Mouse (Mus musculus): ENCODE data around the gene Nucb1. TPM values are rescaled to one million over a fixed set of nuclear protein-coding genes. Genes with fewer than 3 reads are reported as not detected.
A peak's percentile ranks its signal among the peaks of the same experiment; 100 is the strongest.

Nucb1 gene
- polyA plus RNA-seq, 1 experiment from 2014 or later = 96.7 TPM

- Histone ChIP-seq H3K4me2 (ENCODE audit: low read depth, low read length) (no peak overlapping the region), H3K27me3 (ENCODE audit: control insufficient read depth, insufficient read depth, low read length) (no peaks in the 10 kb centered on the region), H3K4me1 (ENCODE audit: control insufficient read depth, insufficient read depth, low read length) (no peaks in the 10 kb centered on the region; the same call in 1 of the 2 replicates), H3K9ac (replicated peaks; ENCODE audit: low read length) (no peak overlapping the region), H3K4me3 (ENCODE audit: low read depth, low read length) (no peak overlapping the region), H3K27ac (replicated peaks; ENCODE audit: low read depth, low read length) (no peak overlapping the region), H3K36me3 (replicated peaks; ENCODE audit: control insufficient read depth, insufficient read depth, low read depth, low read length) (no peaks in the 10 kb centered on the region), H3K9me3 (replicated peaks; ENCODE audit: control insufficient read depth, low read length) (no peaks in the 10 kb centered on the region)
- ATAC-seq (replicated peaks; ENCODE audit: insufficient number of reproducible peaks, low FRiP score, low TSS enrichment, low read depth) (no peak), DNase-seq (ENCODE audit: low spot score) (no peak)
- whole genome bisulfite sequencing = 87% methylated on average over 16 of the region's 16 CpGs
Observed at GRCm38 (mm10) chr7:45549641-45550436, 39.6 kb upstream of the Nucb1 start.

GRCm38 (mm10) chr7:45544525-45544924 is 34.3 kb upstream of the Nucb1 start:
- ATAC-seq (replicated peaks; ENCODE audit: insufficient number of reproducible peaks, low FRiP score, low TSS enrichment, low read depth) = no peak
- Histone ChIP-seq H3K4me2 (ENCODE audit: low read depth, low read length) (no peak overlapping the region), H3K4me3 (ENCODE audit: low read depth, low read length) (no peak overlapping the region), H3K9ac (replicated peaks; ENCODE audit: low read length) (no peak overlapping the region), H3K27me3 (ENCODE audit: control insufficient read depth, insufficient read depth, low read length) (no peaks in the 10 kb centered on the region), H3K27ac (replicated peaks; ENCODE audit: low read depth, low read length) (no peak overlapping the region), H3K36me3 (replicated peaks; ENCODE audit: control insufficient read depth, insufficient read depth, low read depth, low read length) (no peaks in the 10 kb centered on the region), H3K9me3 (replicated peaks; ENCODE audit: control insufficient read depth, low read length) (no peaks in the 10 kb centered on the region), H3K4me1 (ENCODE audit: control insufficient read depth, insufficient read depth, low read length) (no peaks in the 10 kb centered on the region)
- 88% methylated on average over 1 of the region's 1 CpGs for WGBS
- no peak for DNase-seq (ENCODE audit: low spot score)

- WGBS = 82% methylated on average over 2 of the region's 2 CpGs
- ATAC-seq (replicated peaks; ENCODE audit: insufficient number of reproducible peaks, low FRiP score, low TSS enrichment, low read depth) (no peak), DNase-seq (ENCODE audit: low spot score) (no peak)
- Histone ChIP-seq H3K4me3 (ENCODE audit: low read depth, low read length) (no peak overlapping the region), H3K9me3 (replicated peaks; ENCODE audit: control insufficient read depth, low read length) (no peaks in the 10 kb centered on the region), H3K4me1 (ENCODE audit: control insufficient read depth, insufficient read depth, low read length) (peaks cover 4% of the 10 kb centered on the region; the same call in 1 of the 2 replicates), H3K9ac (replicated peaks; ENCODE audit: low read length) (no peak overlapping the region), H3K27ac (replicated peaks; ENCODE audit: low read depth, low read length) (no peak overlapping the region), H3K36me3 (replicated peaks; ENCODE audit: control insufficient read depth, insufficient read depth, low read depth, low read length) (no peaks in the 10 kb centered on the region), H3K27me3 (ENCODE audit: control insufficient read depth, insufficient read depth, low read length) (no peaks in the 10 kb centered on the region), H3K4me2 (ENCODE audit: low read depth, low read length) (no peak overlapping the region)
Observed at GRCm38 (mm10) chr7:45540213-45540612, 30.0 kb upstream of the Nucb1 start.

- WGBS = 80% methylated on average over 3 of the region's 3 CpGs
- Histone ChIP-seq H3K27ac (replicated peaks; ENCODE audit: low read depth, low read length) (no peak overlapping the region), H3K36me3 (replicated peaks; ENCODE audit: control insufficient read depth, insufficient read depth, low read depth, low read length) (no peaks in the 10 kb centered on the region), H3K9me3 (replicated peaks; ENCODE audit: control insufficient read depth, low read length) (no peaks in the 10 kb centered on the region), H3K4me1 (ENCODE audit: control insufficient read depth, insufficient read depth, low read length) (peaks cover 4% of the 10 kb centered on the region; the same call in 1 of the 2 replicates), H3K4me3 (ENCODE audit: low read depth, low read length) (no peak overlapping the region), H3K27me3 (ENCODE audit: control insufficient read depth, insufficient read depth, low read length) (no peaks in the 10 kb centered on the region), H3K4me2 (ENCODE audit: low read depth, low read length) (no peak overlapping the region), H3K9ac (replicated peaks; ENCODE audit: low read length) (no peak overlapping the region)
- ATAC-seq (replicated peaks; ENCODE audit: insufficient number of reproducible peaks, low FRiP score, low TSS enrichment, low read depth) (no peak), DNase-seq (ENCODE audit: low spot score) (no peak)
Observed at GRCm38 (mm10) chr7:45539095-45539494, 28.9 kb upstream of the Nucb1 start.

GRCm38 (mm10) chr7:45538163-45539041 is 28.2 kb upstream of the Nucb1 start:
- Histone ChIP-seq H3K4me3 (ENCODE audit: low read depth, low read length) (peak overlapping the region; percentile 43), H3K27me3 (ENCODE audit: control insufficient read depth, insufficient read depth, low read length) (no peaks in the 10 kb centered on the region), H3K27ac (replicated peaks; ENCODE audit: low read depth, low read length) (no peak overlapping the region), H3K4me2 (ENCODE audit: low read depth, low read length) (peak overlapping the region; percentile 70), H3K9ac (replicated peaks; ENCODE audit: low read length) (peak overlapping the region; percentile 54), H3K4me1 (ENCODE audit: control insufficient read depth, insufficient read depth, low read length) (peaks cover 4% of the 10 kb centered on the region; the same call in 1 of the 2 replicates), H3K36me3 (replicated peaks; ENCODE audit: control insufficient read depth, insufficient read depth, low read depth, low read length) (no peaks in the 10 kb centered on the region), H3K9me3 (replicated peaks; ENCODE audit: control insufficient read depth, low read length) (no peaks in the 10 kb centered on the region)
- DNase-seq (ENCODE audit: low spot score) (peak; percentile 72), ATAC-seq (replicated peaks; ENCODE audit: insufficient number of reproducible peaks, low FRiP score, low TSS enrichment, low read depth) (peak; percentile 68)
- 3% methylated on average over 28 of the region's 29 CpGs for WGBS

GRCm38 (mm10) chr7:45537602-45538001 is 27.4 kb upstream of the Nucb1 start:
- H3K4me2 ChIP-seq (ENCODE audit: low read depth, low read length) = peak overlapping the region; percentile 70
- WGBS = 73% methylated on average over 10 of the region's 10 CpGs
- H3K4me1 ChIP-seq (ENCODE audit: control insufficient read depth, insufficient read depth, low read length) = peaks cover 4% of the 10 kb centered on the region; the same call in 1 of the 2 replicates
- peak overlapping the region; percentile 54; the same call in 1 of the 2 replicates for H3K9ac ChIP-seq (replicated peaks; ENCODE audit: low read length)
- no peaks in the 10 kb centered on the region for H3K36me3 ChIP-seq (replicated peaks; ENCODE audit: control insufficient read depth, insufficient read depth, low read depth, low read length)
- DNase-seq (ENCODE audit: low spot score) = no peak
- peak overlapping the region; percentile 43 for H3K4me3 ChIP-seq (ENCODE audit: low read depth, low read length)
- H3K27me3 ChIP-seq (ENCODE audit: control insufficient read depth, insufficient read depth, low read length) = no peaks in the 10 kb centered on the region
- no peak for ATAC-seq (replicated peaks; ENCODE audit: insufficient number of reproducible peaks, low FRiP score, low TSS enrichment, low read depth)
- H3K9me3 ChIP-seq (replicated peaks; ENCODE audit: control insufficient read depth, low read length) = no peaks in the 10 kb centered on the region
- H3K27ac ChIP-seq (replicated peaks; ENCODE audit: low read depth, low read length) = no peak overlapping the region

GRCm38 (mm10) chr7:45535676-45536075 is 25.5 kb upstream of the Nucb1 start:
- H3K4me2 ChIP-seq (ENCODE audit: low read depth, low read length) = no peak overlapping the region
- ATAC-seq (replicated peaks; ENCODE audit: insufficient number of reproducible peaks, low FRiP score, low TSS enrichment, low read depth) (no peak), DNase-seq (ENCODE audit: low spot score) (no peak)
- no peak overlapping the region for H3K27ac ChIP-seq (replicated peaks; ENCODE audit: low read depth, low read length)
- no peaks in the 10 kb centered on the region for H3K36me3 ChIP-seq (replicated peaks; ENCODE audit: control insufficient read depth, insufficient read depth, low read depth, low read length)
- H3K9me3 ChIP-seq (replicated peaks; ENCODE audit: control insufficient read depth, low read length) = no peaks in the 10 kb centered on the region
- no peak overlapping the region for H3K9ac ChIP-seq (replicated peaks; ENCODE audit: low read length)
- H3K4me1 ChIP-seq (ENCODE audit: control insufficient read depth, insufficient read depth, low read length) = peaks cover 4% of the 10 kb centered on the region; the same call in 1 of the 2 replicates
- 73% methylated on average over 1 of the region's 1 CpGs for WGBS
- no peak overlapping the region for H3K4me3 ChIP-seq (ENCODE audit: low read depth, low read length)
- no peaks in the 10 kb centered on the region for H3K27me3 ChIP-seq (ENCODE audit: control insufficient read depth, insufficient read depth, low read length)

All from embryonic facial prominence, embryonic 11.5 days (tissue).